Comparison of ENCODE assay signal across 9 mouse cellular contexts in the genomic region with DNA sequence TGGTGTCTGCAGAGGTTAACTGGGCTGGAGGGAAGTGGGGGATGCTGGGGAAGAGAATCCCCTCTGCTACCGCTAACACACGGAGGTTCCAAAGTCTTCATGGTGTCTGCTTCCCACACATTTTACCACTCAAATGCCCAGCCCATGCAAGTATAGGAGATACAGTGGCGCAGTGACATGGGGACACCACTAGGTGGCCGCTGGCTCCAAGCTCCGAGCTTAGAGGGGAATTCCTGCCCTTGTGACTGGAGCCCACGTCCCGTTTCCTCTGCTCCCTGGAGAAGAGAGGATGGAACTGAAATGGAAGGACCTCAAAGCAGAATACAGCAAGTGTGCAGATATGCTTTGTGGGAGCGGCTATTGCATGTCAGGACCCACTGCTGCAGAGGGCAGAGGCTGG.
DNase-seq lines count a peak whose midpoint lies in the region; ATAC-seq and TF ChIP-seq lines count a peak whose summit lies in the region.
"Had no signal": no experiment of that assay in that cellular context is flagged by ENCODE, and none has a peak within 500 bp of the region (broad histone marks: within the 10 kb centered on the region; RNA-seq: fewer than 3 reads in every experiment).

No protein-coding gene starts in this region.

- intact Hi-C loops in left cerebral cortex, postnatal 36 days (cut with DNase I), result no loop called here

- no peak overlapping the region for H3K27ac ChIP-seq in kidney, embryonic 16.5 days (ENCODE audit: low read length)
- no peak overlapping the region for H3K27ac ChIP-seq in MEL (ENCODE audit: control insufficient read depth, low read depth, low read length)

- WGBS in kidney, embryonic 16.5 days, result 16% methylated on average over 8 of the region's 8 CpGs

- peak; percentile 69 to 80 (median 76) for TF ChIP-seq CTCF in MEL (IDR thresholded peaks at IDR 0.05 in 2 of 3, conservative IDR thresholded peaks at IDR 0.05 in 1 of 3; ENCODE audit: control insufficient read depth in 1 of 3, insufficient read depth in 1 of 3, low read depth in 2 of 3, low read length in 3 of 3, poor library complexity in 1 of 3, severe bottlenecking in 1 of 3)
- peak; percentile 91 for TF ChIP-seq CTCF in brain, embryonic 14.5 days (IDR thresholded peaks at IDR 0.05; ENCODE audit: borderline replicate concordance, extremely low read depth, insufficient read depth, insufficient read length)

- no peaks in the 10 kb centered on the region for H3K4me1 ChIP-seq in kidney, embryonic 16.5 days (ENCODE audit: insufficient read depth, low read length)
- H3K4me1 ChIP-seq in MEL (ENCODE audit: control insufficient read depth in 1 of 2, insufficient read depth in 2 of 2, low read length in 2 of 2), result no peaks in the 10 kb centered on the region

- H3K9ac ChIP-seq in kidney, embryonic 16.5 days (replicated peaks; ENCODE audit: low read length), result no peak overlapping the region
- H3K9ac ChIP-seq in MEL (ENCODE audit: control insufficient read depth, low read depth, low read length, poor library complexity, severe bottlenecking), result no peak overlapping the region

- H3K79me2 ChIP-seq in MEL (ENCODE audit: control insufficient read depth, insufficient read depth, low read length, poor library complexity), result no peaks in the 10 kb centered on the region

- peak; percentile 54 for TF ChIP-seq RAD21 in MEL (IDR thresholded peaks at IDR 0.05; ENCODE audit: low read depth, low read length)

- no peaks in the 10 kb centered on the region for H3K36me3 ChIP-seq in kidney, embryonic 16.5 days (ENCODE audit: insufficient read depth, low read length)
- no peaks in the 10 kb centered on the region for H3K36me3 ChIP-seq in MEL (ENCODE audit: control insufficient read depth in 1 of 2, insufficient read depth in 2 of 2, low read length in 2 of 2)

- DNase-seq in kidney, adult 18-20 months, result peak; percentile 33
- DNase-seq in MEL (ENCODE audit: low read depth, low spot score), result peak; percentile 38
- peak; percentile 72 for DNase-seq in brain, embryonic 14.5 days (ENCODE audit: low read depth)
- peak; percentile 59 for DNase-seq in gastrocnemius, postnatal 10 days
- peak; percentile 10 to 18 for DNase-seq in left cerebral cortex, postnatal 36 days (ENCODE audit: low spot score in 2 of 2)
- peak; percentile 36 for DNase-seq in ovary, postnatal 14 days (ENCODE audit: low spot score)
- DNase-seq in natural killer cell, adult 2 months (ENCODE audit: low spot score in 2 of 2), result no peak

- no peak overlapping the region for H3K4me3 ChIP-seq in kidney, embryonic 16.5 days (ENCODE audit: low read length)
- H3K4me3 ChIP-seq in MEL (ENCODE audit: control insufficient read depth in 1 of 2, insufficient read depth in 1 of 2, low read depth in 2 of 2, low read length in 2 of 2), result no peak overlapping the region
- H3K4me3 ChIP-seq: erythroblast, embryonic 14.5 days had no signal

- no peaks in the 10 kb centered on the region for H3K9me3 ChIP-seq in kidney, embryonic 16.5 days (ENCODE audit: low read length)
- no peaks in the 10 kb centered on the region for H3K9me3 ChIP-seq in MEL (replicated peaks; ENCODE audit: insufficient read depth, low read length)

- peaks cover 7% of the 10 kb centered on the region for H3K27me3 ChIP-seq in kidney, embryonic 16.5 days (ENCODE audit: insufficient read depth, low read length)
- no peaks in the 10 kb centered on the region for H3K27me3 ChIP-seq in MEL (ENCODE audit: control insufficient read depth in 1 of 2, insufficient read depth in 2 of 2, low read length in 2 of 2)

- no peak overlapping the region for H3K4me2 ChIP-seq in kidney, embryonic 16.5 days (replicated peaks; ENCODE audit: low read depth, low read length)

- no peak for ATAC-seq in kidney, embryonic 16.5 days (ENCODE audit: low FRiP score, low TSS enrichment)

- TF ChIP-seq EP300 in MEL (IDR thresholded peaks at IDR 0.05; ENCODE audit: low read depth in 1 of 2, low read length in 2 of 2), result no peak

- TF ChIP-seq POLR2A in MEL (IDR thresholded peaks at IDR 0.05; ENCODE audit: control insufficient read depth in 1 of 2, insufficient read depth in 1 of 2, low read depth in 1 of 2, low read length in 2 of 2, poor library complexity in 1 of 2), result no peak
- no peak for TF ChIP-seq POLR2A in brain, embryonic 14.5 days (IDR thresholded peaks at IDR 0.05; ENCODE audit: borderline replicate concordance, extremely low read depth, insufficient read depth, insufficient read length, poor library complexity, severe bottlenecking)

TF ChIP-seq in MEL, 35 proteins besides CTCF, POLR2A, EP300 and RAD21:
- peak; percentile 70 for TF ChIP-seq SMC3 (IDR thresholded peaks at IDR 0.05; ENCODE audit: low read depth, low read length)
- TF ChIP-seq TCF12 (IDR thresholded peaks at IDR 0.05; ENCODE audit: low read depth, low read length), result no peak

Comparison
In these comparisons a context has a peak if more than half of its experiments do, and no peak if none do; other contexts are left out.
1. DNase-seq: peak in kidney, adult 18-20 months (single experiment), MEL (single experiment), brain, embryonic 14.5 days (single experiment), gastrocnemius, postnatal 10 days (single experiment), left cerebral cortex, postnatal 36 days (2 of 2) and ovary, postnatal 14 days (single experiment); none in natural killer cell, adult 2 months (0 of 2).